Mouse (Mus musculus): ENCODE data around the gene Olfr961.

Olfr961 gene

DNA sequence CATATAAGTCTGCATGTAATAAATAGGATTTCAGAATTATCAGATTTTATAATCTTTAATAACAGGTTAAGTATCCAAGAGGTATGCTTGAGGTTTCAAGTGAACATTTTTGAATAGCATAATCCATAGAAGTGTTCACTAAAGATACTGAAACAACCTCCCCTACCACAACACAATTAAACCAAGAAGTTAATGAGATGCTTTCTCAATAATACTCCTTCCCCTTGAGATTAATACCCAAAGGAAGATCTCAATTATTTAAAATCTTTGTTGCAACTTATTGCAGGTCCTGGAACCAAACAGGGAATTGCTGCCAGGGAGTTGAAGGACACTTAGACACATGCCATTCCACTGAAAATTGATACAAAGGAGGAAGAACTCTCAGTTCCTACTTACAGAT, at the start of gene Olfr961:
TSS of gene Olfr961 (plus strand) at position 301 of the 400 bp plus-strand sequence.
- no peak for DNase-seq (ENCODE audit: low read depth in 2 of 2, low spot score in 2 of 2)

GRCm38 (mm10) chr9:39602536-39603332, 42.2 kb upstream of the Olfr961 start:
- DNase-seq (ENCODE audit: low read depth in 2 of 2, low spot score in 2 of 2) = no peak

DNA sequence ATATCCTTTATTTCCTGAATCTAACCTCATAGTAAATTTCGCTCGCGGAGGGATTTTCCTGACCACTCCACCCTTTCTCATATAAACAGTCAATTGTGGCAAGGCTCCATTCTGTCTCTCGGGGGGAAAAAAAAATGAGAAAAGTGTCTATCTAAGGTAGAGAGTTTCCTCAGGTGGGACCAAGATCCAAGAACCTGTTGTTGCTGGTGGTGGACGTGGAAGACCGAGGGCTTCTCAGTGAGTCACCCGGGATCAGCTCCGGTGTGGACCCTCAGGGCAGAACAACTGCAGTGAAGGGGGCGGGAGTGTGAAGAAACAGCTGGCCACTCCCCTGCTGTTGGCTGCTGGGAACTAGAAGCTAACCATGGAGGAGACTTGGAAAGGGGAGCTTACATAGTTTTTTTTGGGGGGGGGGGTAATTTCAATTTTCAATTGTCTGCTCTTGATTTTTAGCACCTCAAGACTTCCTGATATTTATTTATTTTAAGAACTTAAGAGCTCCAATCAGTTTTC, 41.5 kb upstream of the Olfr961 start:
- no peak for DNase-seq (ENCODE audit: low read depth in 2 of 2, low spot score in 2 of 2)

GRCm38 (mm10) chr9:39603999-39604453, 40.9 kb upstream of the Olfr961 start, which contains the start of gene AW551984:
Gene AW551984 (minus strand): TSS chr9:39604403.
- DNase-seq (ENCODE audit: low read depth in 2 of 2, low spot score in 2 of 2) = no peak

GRCm38 (mm10) chr9:39608497-39608896, 36.4 kb upstream of the Olfr961 start:
- DNase-seq (ENCODE audit: low read depth in 2 of 2, low spot score in 2 of 2) = no peak

DNA sequence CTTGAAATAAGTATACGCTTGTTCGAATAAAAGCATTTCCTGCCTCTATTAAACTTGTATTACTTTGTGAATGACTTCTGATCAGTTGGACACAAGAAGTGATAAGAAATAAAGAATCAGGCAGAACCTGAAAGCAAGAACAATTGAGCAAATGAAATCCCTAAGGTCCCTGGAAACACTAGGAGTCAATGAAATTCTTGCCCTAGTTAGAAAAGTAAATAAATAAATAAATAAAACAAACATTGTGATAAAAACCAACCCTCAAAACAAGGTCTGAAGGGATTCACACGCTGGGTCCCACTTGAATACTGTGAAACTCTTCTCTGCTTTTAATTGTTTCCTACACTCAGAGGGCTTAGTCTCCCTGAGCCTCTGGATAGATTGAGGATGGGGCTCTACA, 34.5 kb upstream of the Olfr961 start, which contains the start of gene Olfr148:
TSS of gene Olfr148 (plus strand) at position 301 of the 400 bp plus-strand sequence.
- no peak for DNase-seq (ENCODE audit: low read depth in 2 of 2, low spot score in 2 of 2)

DNA sequence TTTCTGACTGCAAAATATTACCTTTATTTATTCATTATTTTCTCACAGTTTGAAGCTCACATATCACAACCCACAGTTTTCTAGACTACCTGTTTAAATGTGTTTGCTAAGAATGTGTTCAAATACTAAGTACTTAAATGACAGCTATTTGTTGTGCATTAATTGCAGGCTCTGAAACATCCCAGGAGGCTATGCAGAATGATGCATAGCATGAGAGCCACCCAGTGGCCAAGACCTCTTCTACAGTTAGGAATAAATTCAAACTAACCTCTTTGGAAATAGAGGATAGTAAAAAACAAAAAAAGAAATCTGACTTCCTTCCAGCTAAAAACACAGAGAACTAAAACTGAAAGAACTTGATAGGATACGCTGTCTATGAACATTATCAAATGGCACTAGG, 32.9 kb upstream of the Olfr961 start:
- DNase-seq (ENCODE audit: low read depth in 2 of 2, low spot score in 2 of 2) = no peak

DNA sequence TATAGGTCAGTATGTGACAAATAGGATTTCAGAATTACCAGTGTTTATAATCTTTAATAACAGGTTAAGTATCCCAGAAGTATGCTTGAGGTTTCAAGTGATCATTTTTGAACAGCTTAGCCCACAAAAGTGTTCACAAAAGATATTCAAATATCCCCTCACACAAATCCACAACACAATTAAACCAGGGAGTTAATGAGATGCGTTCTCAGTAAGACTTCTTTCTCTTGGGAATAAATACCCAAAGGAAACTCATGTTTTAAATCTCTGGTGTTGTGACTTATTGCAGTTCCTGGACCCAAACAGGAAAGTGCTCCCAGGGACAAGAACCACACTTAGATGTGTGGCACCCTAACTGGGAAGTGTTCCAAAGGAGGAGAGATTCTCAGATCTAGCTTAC, 23.8 kb upstream of the Olfr961 start, which contains the start of gene Olfr960:
TSS of gene Olfr960 (plus strand) at position 301 of the 400 bp plus-strand sequence.
- DNase-seq (ENCODE audit: low read depth in 2 of 2, low spot score in 2 of 2) = no peak

DNA sequence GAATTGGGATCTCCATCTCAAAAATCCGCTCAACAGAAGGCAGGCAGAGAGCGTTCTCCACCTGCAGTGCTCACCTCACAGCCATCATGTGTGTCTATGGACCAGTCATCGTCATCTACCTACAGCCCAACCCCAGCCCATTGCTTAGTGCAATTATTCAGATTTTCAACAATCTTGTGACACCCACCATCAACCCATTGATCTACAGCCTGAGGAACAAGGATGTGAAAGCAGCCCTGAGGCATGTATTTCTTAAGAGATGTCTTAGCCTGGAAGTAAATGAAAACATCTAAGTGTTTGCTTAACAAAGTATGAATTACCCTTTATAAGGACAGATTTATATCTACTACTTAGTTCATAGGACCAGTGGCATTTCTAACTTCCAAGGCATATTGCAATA, 21.1 kb upstream of the Olfr961 start:
- no peak for DNase-seq (ENCODE audit: low read depth in 2 of 2, low spot score in 2 of 2)

GRCm38 (mm10) chr9:39624711-39625110, 20.2 kb upstream of the Olfr961 start:
- no peak for DNase-seq (ENCODE audit: low read depth in 2 of 2, low spot score in 2 of 2)

DNA sequence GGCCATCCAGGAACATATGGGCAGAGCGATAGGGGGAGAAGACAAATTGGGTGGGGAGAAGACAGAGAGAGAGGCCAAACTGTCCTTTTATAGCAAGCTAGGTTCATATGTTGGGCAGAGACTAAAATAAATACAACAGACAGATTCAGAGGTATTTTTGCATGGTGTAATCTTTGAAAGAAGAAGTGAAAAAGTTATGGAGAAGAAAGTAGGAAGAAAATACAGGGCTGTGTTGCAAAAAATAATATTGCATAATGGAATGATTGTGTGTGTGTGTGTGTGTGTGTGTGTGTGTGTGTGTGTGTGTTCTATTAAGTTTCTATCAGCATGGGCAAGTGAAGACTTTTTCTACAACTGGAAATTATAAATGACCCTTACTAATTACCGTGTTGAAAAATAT, 15.8 kb upstream of the Olfr961 start:
- DNase-seq (ENCODE audit: low read depth in 2 of 2, low spot score in 2 of 2) = no peak

GRCm38 (mm10) chr9:39633913-39634594, 10.8 kb upstream of the Olfr961 start:
- DNase-seq (ENCODE audit: low read depth in 2 of 2, low spot score in 2 of 2) = no peak

DNA sequence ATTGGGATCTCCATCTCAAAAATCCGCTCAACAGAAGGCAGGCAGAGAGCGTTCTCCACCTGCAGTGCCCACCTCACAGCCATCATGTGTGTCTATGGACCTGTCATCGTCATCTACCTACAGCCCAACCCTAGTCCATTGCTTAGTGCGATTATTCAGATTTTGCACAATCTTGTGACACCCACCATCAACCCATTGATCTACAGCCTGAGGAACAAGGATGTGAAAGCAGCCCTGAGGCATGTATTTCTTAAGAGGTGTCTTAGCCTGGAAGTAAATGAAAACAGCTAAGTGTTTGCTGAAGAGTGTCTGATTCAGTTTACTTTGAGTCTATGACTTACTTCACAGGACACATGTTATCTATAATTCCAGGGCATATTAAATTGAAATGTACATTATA, 2.5 kb downstream of the Olfr961 start:
- no peak for DNase-seq (ENCODE audit: low read depth in 2 of 2, low spot score in 2 of 2)

- DNase-seq (ENCODE audit: low read depth in 2 of 2, low spot score in 2 of 2) = no peak
Observed at GRCm38 (mm10) chr9:39654756-39655396, 10.0 kb downstream of the Olfr961 start.

- DNase-seq (ENCODE audit: low read depth in 2 of 2, low spot score in 2 of 2) = no peak
Observed at GRCm38 (mm10) chr9:39666905-39667304, 22.0 kb downstream of the Olfr961 start, which contains the start of gene Olfr963. Gene Olfr963 (plus strand): TSS chr9:39667205.

GRCm38 (mm10) chr9:39669723-39670122, 24.8 kb downstream of the Olfr961 start:
- no peak for DNase-seq (ENCODE audit: low read depth in 2 of 2, low spot score in 2 of 2)

- no peak for DNase-seq (ENCODE audit: low read depth in 2 of 2, low spot score in 2 of 2)
Observed at GRCm38 (mm10) chr9:39674820-39675219, 29.9 kb downstream of the Olfr961 start.

DNA sequence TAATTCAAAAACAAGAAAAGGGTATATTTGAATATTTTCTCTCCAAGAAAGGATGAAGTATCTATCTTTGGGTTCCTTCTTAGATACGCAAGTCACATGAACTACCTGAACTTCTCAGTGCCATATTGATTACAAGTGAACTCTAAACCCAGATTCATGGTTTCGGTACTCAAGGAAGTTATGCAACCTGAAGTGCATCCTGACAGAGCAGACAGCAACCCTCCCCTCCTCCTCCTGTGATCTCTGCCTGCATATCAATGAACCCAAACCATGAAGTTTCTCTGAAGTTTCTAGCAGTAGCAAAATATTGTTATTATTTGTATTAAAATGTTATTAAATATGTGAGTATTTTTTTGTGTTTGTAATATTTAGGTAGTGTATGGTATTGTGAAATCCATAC, 33.7 kb downstream of the Olfr961 start:
- DNase-seq (ENCODE audit: low read depth in 2 of 2, low spot score in 2 of 2) = no peak

DNA sequence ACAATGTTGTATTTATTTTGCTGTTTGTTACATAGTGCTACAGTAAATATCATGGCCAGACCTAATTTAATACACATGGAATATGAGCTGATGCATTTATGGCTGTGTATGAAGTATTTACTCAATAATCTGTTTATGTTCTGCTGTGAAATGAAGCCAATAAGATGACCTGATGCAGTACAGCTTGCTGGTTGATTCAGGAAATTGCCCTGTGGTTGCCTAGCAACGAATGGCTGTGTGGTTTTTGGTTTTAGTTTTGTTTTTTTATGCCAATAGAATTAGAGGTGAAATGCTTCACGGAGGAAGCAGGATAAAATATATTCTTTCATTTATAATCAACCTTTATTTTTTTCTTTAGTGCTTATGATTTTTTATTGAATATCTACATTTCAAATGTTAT, 34.4 kb downstream of the Olfr961 start:
- DNase-seq (ENCODE audit: low read depth in 2 of 2, low spot score in 2 of 2) = no peak
